In the genomic region with DNA sequence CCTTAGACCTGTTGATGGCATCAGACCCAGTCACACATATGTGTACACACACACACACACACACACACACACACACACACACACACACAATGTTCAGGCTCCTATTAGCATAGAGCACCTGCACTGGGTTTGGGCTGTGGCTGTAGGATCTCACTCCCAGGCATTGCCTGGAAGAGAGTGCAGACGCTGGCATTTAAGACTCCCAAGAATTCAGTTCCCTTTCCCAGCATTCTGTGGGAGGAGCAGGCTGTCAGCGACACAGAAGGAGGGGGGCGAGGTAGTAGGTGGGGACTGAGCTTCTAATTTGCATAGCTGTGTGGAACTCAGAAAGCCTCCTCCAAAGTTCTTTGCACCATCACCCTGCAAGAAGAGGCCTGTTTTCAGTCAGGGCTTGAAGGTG, we compare ENCODE assay signal across 9 mouse cellular contexts.
DNase-seq lines count a peak whose midpoint lies in the region; ATAC-seq lines count a peak whose summit lies in the region.
"Had no signal": no experiment of that assay in that cellular context is flagged by ENCODE, and none has a peak within 500 bp of the region (broad histone marks: within the 10 kb centered on the region; RNA-seq: fewer than 3 reads in every experiment).

No protein-coding gene starts in this region.

- WGBS in hindbrain, embryonic 10.5 days, result 3% methylated on average over 3 of the region's 3 CpGs
- WGBS in hindbrain, embryonic 14.5 days, result 2% methylated on average over 2 of the region's 3 CpGs
- 2% methylated on average over 3 of the region's 3 CpGs for WGBS in limb, embryonic 13.5 days

- no peaks in the 10 kb centered on the region for H3K36me3 ChIP-seq in hindbrain, embryonic 10.5 days
- no peaks in the 10 kb centered on the region for H3K36me3 ChIP-seq in hindbrain, embryonic 14.5 days (replicated peaks; ENCODE audit: control insufficient read depth, insufficient read depth)
- no peaks in the 10 kb centered on the region for H3K36me3 ChIP-seq in limb, embryonic 13.5 days
- H3K36me3 ChIP-seq: G1E had no signal

- peak overlapping the region; percentile 29; the same call in 1 of the 2 replicates for H3K27ac ChIP-seq in hindbrain, embryonic 10.5 days
- no peak overlapping the region for H3K27ac ChIP-seq in hindbrain, embryonic 14.5 days
- no peak overlapping the region for H3K27ac ChIP-seq in limb, embryonic 13.5 days

- H3K4me1 ChIP-seq in hindbrain, embryonic 10.5 days (replicated peaks), result peaks cover 12% of the 10 kb centered on the region
- H3K4me1 ChIP-seq in hindbrain, embryonic 14.5 days (replicated peaks; ENCODE audit: control insufficient read depth, insufficient read depth, low read length), result no peaks in the 10 kb centered on the region
- H3K4me1 ChIP-seq in limb, embryonic 13.5 days, result 0 out of 2 replicates have a peak, but pooled peaks cover 3% of the 10 kb centered on the region

- no peak for ATAC-seq in hindbrain, embryonic 14.5 days (ENCODE audit: low FRiP score)
- peak; percentile 52 for ATAC-seq in granulocyte monocyte progenitor cell, adult 5-6 weeks (replicated peaks; ENCODE audit: poor library complexity, severe bottlenecking)
- ATAC-seq in limb, embryonic 13.5 days (ENCODE audit: low FRiP score, low read depth), result peak; percentile 54; the same call in 1 of the 2 replicates

- no peak overlapping the region for H3K4me3 ChIP-seq in hindbrain, embryonic 10.5 days
- H3K4me3 ChIP-seq in hindbrain, embryonic 14.5 days (replicated peaks; ENCODE audit: low read length), result no peak overlapping the region
- H3K4me3 ChIP-seq in limb, embryonic 13.5 days, result no peak overlapping the region

- DNase-seq in hindbrain, embryonic 10.5 days (ENCODE audit: low spot score), result peak; percentile 21
- no peak for DNase-seq in hindbrain, embryonic 14.5 days (ENCODE audit: low spot score)
- peak; percentile 92 for DNase-seq in brain, adult 2 months (ENCODE audit: low read depth, low spot score)
- no peak for DNase-seq in c-Kit-positive CD71-positive TER-119-positive erythroid progenitor cells, embryonic 14.5 days (ENCODE audit: low spot score)
- no peak for DNase-seq in cerebellum, postnatal 14 days
- DNase-seq in T-cell, adult 2 months (ENCODE audit: low spot score), result no peak

- no peaks in the 10 kb centered on the region for H3K9me3 ChIP-seq in hindbrain, embryonic 10.5 days
- no peaks in the 10 kb centered on the region for H3K9me3 ChIP-seq in hindbrain, embryonic 14.5 days (ENCODE audit: control insufficient read depth, low read length)
- H3K9me3 ChIP-seq in limb, embryonic 13.5 days, result no peaks in the 10 kb centered on the region
- H3K9me3 ChIP-seq: G1E had no signal

- no peak overlapping the region for H3K4me2 ChIP-seq in hindbrain, embryonic 14.5 days (replicated peaks)
- H3K4me2 ChIP-seq in limb, embryonic 13.5 days (replicated peaks), result no peak overlapping the region

- no peak overlapping the region for H3K9ac ChIP-seq in hindbrain, embryonic 14.5 days
- no peak overlapping the region for H3K9ac ChIP-seq in limb, embryonic 13.5 days

- H3K27me3 ChIP-seq in hindbrain, embryonic 10.5 days (ENCODE audit: insufficient read depth, poor library complexity, severe bottlenecking), result no peaks in the 10 kb centered on the region
- no peaks in the 10 kb centered on the region for H3K27me3 ChIP-seq in hindbrain, embryonic 14.5 days (ENCODE audit: control insufficient read depth, insufficient read depth, low read length)
- no peaks in the 10 kb centered on the region for H3K27me3 ChIP-seq in limb, embryonic 13.5 days

Comparison
In these comparisons a context has a peak if more than half of its experiments do, and no peak if none do; other contexts are left out.
1. DNase-seq: peak in hindbrain, embryonic 10.5 days (single experiment) and brain, adult 2 months (single experiment); none in hindbrain, embryonic 14.5 days (single experiment), c-Kit-positive CD71-positive TER-119-positive erythroid progenitor cells, embryonic 14.5 days (single experiment), cerebellum, postnatal 14 days (0 of 2) and T-cell, adult 2 months (single experiment).